Mouse (Mus musculus): ENCODE data around the gene Inca1.

DNA sequence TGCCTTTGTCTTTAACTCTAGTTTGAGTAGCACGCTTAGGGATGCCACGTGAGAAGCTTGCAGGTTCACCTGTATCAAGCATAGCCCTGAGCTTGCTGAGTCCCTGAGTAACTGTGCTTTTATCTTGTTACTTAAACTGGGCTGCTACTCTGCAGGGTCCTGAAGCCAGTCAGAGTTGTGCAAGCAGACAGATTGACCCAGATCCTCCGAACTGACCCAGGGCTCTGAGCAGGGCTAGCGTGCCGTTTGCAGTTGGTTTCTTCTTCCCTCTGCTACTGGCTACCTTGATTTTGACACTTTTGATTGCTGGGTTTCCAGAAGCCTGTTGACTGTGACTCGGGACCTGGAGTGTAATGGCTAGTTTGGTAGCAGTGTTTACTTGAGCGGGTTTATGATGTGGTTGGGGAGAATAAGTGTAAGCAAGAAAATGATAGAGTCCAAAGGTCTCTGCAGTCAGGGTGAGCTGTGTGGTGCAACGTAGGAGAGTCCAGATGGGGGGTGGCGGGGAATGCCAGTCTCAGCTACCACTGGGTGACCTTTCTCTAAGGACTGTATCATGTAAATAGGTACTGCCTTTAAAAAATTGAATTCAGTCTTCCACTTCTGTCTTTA, 30.6 kb upstream of the Inca1 start:
- TF ChIP-seq GATA1 (IDR thresholded peaks at IDR 0.05; ENCODE audit: borderline replicate concordance, low read length) (no peak), FLI1 (IDR thresholded peaks at IDR 0.05; ENCODE audit: low read length) (no peak)

Data from megakaryocyte, embryonic 14.5 days (primary cell).